Mouse (Mus musculus) midbrain, embryonic 12.5 days (tissue): ENCODE results near the gene Med16. TPM values are rescaled to one million over a fixed set of nuclear protein-coding genes. Genes with fewer than 3 reads are reported as not detected.

Source experiments
- ATAC-seq: fragments of 200-750 bp; cut with Nextera tagmentation; 2 replicates; pipeline ENCODE4 v1.8.0; 2017; ENCODE audit warnings: low read depth, moderate TSS enrichment, moderate library complexity; ENCODE audit not compliant: low FRiP score
- H3K27ac ChIP-seq: fragments of 300-500 bp; sonication (generic); replicated peaks from 2 replicates; pipeline ENCODE4 v1.5.1; 2016; ENCODE audit warnings: mild to moderate bottlenecking
- H3K27me3 ChIP-seq: fragments of 300-500 bp; sonication (generic); 2 replicates; pipeline ENCODE4 v1.6.1; 2016; ENCODE audit warnings: mild to moderate bottlenecking
- H3K36me3 ChIP-seq: fragments of 300-500 bp; sonication (generic); 2 replicates; pipeline ENCODE4 v1.6.1; 2016
- H3K4me1 ChIP-seq: fragments of 300-500 bp; sonication (generic); 2 replicates; pipeline ENCODE4 v1.6.1; 2016
- H3K4me2 ChIP-seq: fragments of 300-500 bp; sonication (generic); replicated peaks from 2 replicates; pipeline ENCODE4 v1.6.1; 2016; ENCODE audit warnings: mild to moderate bottlenecking, moderate library complexity
- H3K4me3 ChIP-seq: fragments of 300-500 bp; sonication (generic); 2 replicates; pipeline ENCODE4 v1.5.1; 2016; ENCODE audit warnings: mild to moderate bottlenecking
- H3K9ac ChIP-seq: fragments of 300-500 bp; sonication (generic); replicated peaks from 2 replicates; pipeline ENCODE4 v1.6.1; 2016; ENCODE audit warnings: mild to moderate bottlenecking, moderate library complexity
- H3K9me3 ChIP-seq: fragments of 300-500 bp; sonication (generic); 2 replicates; pipeline ENCODE4 v1.6.1; 2016; ENCODE audit warnings: mild to moderate bottlenecking
- WGBS: fragments of 180-500 bp; shearing (Covaris S2); methylation state at CpG from one replicate; pipeline ENCODE4 v1.1.7; 2016; 5-methylcytosine and 5-hydroxymethylcytosine counted together
- microRNA-seq: library from miRNA; unstranded; fragments of <30 nt; microRNA quantifications from one replicate; pipeline ENCODE4, GENCODE M21; 2017
- polyA plus RNA-seq: library from polyadenylated mRNA; unstranded; fragments of >200 nt; fragmentation: Nextera tagmentation; extraction: Ambion mirVana; gene quantifications from 2 replicates; pipeline ENCODE4 v1.2.1, GENCODE M21; 2016

The Med16 gene
- polyA plus RNA-seq, 1 experiment from 2014 or later, result 65.4 TPM

DNA sequence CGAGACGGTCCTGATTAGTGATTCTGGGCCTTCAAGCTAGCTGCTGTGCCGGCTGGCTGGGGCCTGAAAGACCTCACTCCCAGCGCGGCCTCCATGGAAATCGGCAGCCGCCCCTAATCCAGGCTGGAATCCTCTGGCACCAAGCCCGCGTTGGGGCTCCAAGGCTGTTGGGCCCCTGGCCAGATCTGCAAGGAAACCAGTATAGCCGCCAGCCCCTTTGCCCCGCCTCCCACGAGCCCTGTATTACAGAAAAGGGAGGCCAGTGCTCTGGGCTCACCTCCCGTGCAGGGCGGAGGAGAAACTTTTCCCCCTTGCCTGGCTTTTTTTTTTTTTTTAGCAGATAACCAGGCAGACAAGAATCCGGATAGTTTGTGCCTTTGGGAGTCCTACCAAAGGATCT is 55.3 kb downstream of the Med16 start:
- Histone ChIP-seq H3K27me3 (no peaks in the 10 kb centered on the region), H3K36me3 (peaks cover 17% of the 10 kb centered on the region), H3K4me2 (peak overlapping the region; percentile 100), H3K4me1 (peaks cover 54% of the 10 kb centered on the region), H3K4me3 (peak overlapping the region; percentile 99), H3K9ac (peak overlapping the region; percentile 78), H3K9me3 (no peaks in the 10 kb centered on the region), H3K27ac (peak overlapping the region; percentile 99)
- peak; percentile 38 for ATAC-seq
- under 1% methylated on average over 15 of the region's 15 CpGs for WGBS

DNA sequence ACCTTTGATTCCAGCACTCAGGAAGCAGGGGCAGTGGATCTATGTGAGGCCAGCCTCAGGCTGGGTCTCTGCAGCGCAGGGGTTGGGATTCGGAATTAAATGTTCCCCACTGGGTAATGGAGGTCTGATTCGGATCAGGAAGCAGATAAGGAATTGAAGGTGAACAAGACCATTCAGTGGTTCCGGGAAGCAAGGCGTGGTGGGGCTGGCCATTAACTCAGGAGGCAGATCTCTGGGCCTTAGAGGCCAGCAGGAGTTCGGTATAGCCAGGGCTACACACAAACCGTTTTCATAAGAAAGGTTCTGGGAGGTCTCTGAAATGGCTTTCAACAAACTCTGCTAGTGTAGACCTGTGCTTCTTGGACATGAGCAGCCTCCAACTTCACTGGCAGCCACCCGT is 55.9 kb downstream of the Med16 start:
- Histone ChIP-seq H3K9me3 (no peaks in the 10 kb centered on the region), H3K4me2 (peak overlapping the region; percentile 100), H3K4me3 (peak overlapping the region; percentile 99), H3K27ac (peak overlapping the region; percentile 99), H3K9ac (peak overlapping the region; percentile 78), H3K36me3 (peaks cover 11% of the 10 kb centered on the region), H3K4me1 (peaks cover 48% of the 10 kb centered on the region), H3K27me3 (no peaks in the 10 kb centered on the region)
- 21% methylated on average over 8 of the region's 8 CpGs for whole genome bisulfite sequencing
- no peak for ATAC-seq

DNA sequence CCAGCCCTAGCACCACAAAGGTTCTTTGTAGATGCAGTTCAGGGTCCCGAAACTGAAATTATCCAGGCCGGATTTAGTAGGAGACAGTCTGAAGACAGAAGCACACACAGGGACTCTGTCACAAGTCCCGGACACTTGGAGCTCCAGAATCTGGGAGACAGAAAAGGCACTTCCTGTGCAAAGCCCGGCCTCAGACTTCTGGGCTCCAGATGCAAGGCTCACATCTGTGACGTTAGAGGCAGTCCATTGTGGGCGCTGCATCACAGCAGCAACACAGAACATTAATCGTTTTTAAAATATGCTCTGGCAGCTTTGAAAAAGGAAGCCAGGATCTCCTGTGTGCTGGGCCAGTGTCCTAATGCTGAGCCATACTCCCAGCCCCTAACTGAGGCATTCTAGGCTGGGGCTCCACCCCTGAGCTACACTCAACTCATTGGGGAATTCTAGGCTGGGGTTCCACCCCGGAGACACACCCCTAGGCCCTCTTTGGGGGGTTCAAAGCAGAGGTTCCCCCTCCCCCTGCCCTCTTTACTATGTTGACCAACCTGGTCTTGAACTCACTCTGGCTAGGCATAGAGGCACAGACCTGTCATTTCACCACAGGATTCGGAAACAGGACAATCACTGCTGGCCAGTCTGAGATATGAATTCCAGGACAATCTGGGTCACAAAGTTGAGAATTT is 56.5 kb downstream of the Med16 start:
- H3K4me2 ChIP-seq, result peak overlapping the region; percentile 100
- ATAC-seq, result no peak
- H3K27ac ChIP-seq, result peak overlapping the region; percentile 99
- H3K27me3 ChIP-seq, result no peaks in the 10 kb centered on the region
- H3K4me1 ChIP-seq, result peaks cover 43% of the 10 kb centered on the region
- H3K9me3 ChIP-seq, result no peaks in the 10 kb centered on the region
- H3K36me3 ChIP-seq, result peaks cover 7% of the 10 kb centered on the region
- H3K9ac ChIP-seq, result peak overlapping the region; percentile 78
- 62% methylated on average over 9 of the region's 9 CpGs for WGBS
- H3K4me3 ChIP-seq, result peak overlapping the region; percentile 99

DNA sequence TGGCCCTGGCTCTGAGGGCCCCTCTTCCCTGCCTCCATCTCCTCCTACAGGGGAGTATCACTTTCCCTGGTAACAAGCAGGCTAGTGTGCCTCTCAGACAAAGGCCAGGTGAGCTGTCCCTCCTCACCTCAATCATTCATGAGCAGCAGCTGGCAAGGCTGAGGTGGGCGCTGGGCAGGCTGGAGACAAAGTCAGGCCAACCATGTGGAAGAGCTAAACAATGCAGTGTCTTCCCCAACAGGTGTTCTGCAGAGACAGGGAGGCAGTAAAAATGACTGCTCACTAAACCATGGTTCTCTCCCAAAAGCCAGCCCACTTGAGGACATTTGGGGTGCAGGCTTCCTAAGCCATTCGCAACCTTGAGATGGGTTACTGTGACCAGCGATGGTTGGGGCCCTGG is 57.1 kb downstream of the Med16 start:
- ATAC-seq, result no peak
- H3K4me2 ChIP-seq, result peak overlapping the region; percentile 100
- peaks cover under 1% of the 10 kb centered on the region for H3K36me3 ChIP-seq
- no peak overlapping the region for H3K4me3 ChIP-seq
- H3K27me3 ChIP-seq, result no peaks in the 10 kb centered on the region
- H3K9me3 ChIP-seq, result no peaks in the 10 kb centered on the region
- peak overlapping the region; percentile 78; the same call in 1 of the 2 replicates for H3K9ac ChIP-seq
- H3K27ac ChIP-seq, result peak overlapping the region; percentile 99
- 89% methylated on average over 3 of the region's 3 CpGs for WGBS
- H3K4me1 ChIP-seq, result peaks cover 37% of the 10 kb centered on the region

DNA sequence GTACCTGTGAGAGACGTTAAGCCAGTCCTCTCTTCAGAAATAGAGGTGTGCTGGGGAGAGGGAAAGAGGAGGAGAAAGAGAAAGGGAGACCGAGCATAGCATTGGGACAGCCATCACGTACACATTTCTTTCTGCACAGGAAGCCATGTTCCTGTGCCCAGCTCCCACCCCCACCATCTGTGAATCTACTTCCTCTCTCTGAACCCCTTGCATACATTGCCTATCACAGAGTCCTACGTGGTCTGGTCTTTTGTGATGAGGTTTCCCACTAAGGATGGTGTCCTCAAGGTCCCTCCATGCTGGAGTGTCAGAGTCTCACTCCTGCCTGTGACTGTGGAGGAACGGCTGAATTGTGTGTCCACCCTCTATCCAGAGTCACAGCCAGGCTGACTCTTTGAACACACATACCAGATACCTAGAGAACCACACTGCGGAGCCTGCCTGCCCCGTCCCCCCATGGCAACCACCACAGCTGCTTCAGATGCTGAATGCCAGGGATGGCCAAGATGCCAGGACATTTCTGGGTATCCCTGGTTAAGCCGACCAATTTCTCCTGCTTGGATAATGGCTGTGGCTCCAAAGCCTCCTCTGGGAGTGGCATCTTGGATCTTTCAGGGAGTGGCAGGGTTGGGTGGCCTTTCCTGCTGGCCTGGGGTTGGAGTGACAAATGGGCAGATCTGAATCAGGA is 58.6 kb downstream of the Med16 start:
- WGBS, result 87% methylated on average over 8 of the region's 8 CpGs
- H3K9me3 ChIP-seq, result no peaks in the 10 kb centered on the region
- H3K4me3 ChIP-seq, result no peak overlapping the region
- no peak for ATAC-seq
- H3K9ac ChIP-seq, result no peak overlapping the region
- no peaks in the 10 kb centered on the region for H3K36me3 ChIP-seq
- H3K27me3 ChIP-seq, result no peaks in the 10 kb centered on the region
- H3K4me1 ChIP-seq, result peaks cover 25% of the 10 kb centered on the region
- H3K4me2 ChIP-seq, result no peak overlapping the region
- no peak overlapping the region for H3K27ac ChIP-seq

DNA sequence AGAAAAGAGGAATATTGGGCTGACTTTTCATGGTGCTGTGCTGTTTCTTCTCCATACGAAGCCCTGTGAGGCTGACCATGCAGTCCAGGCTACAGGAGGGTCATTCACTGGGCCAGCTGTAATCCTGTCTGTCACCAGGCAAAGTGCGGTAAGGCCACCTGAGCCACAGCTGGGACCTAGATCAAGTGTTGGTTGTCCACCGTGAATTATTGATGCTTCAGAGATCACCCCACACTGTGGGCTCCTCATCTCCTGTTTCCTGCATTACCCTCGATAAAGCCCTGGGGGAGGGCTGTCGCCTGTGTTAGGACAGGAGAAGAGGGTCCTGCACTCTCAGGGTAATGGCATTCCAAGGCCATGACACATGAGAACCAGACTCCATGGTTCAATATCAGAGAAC is 62.2 kb downstream of the Med16 start:
- no peaks in the 10 kb centered on the region for H3K36me3 ChIP-seq
- H3K4me3 ChIP-seq, result no peak overlapping the region
- H3K9ac ChIP-seq, result no peak overlapping the region
- no peak for ATAC-seq
- no peaks in the 10 kb centered on the region for H3K27me3 ChIP-seq
- H3K27ac ChIP-seq, result no peak overlapping the region
- H3K4me1 ChIP-seq, result peaks cover 13% of the 10 kb centered on the region
- H3K9me3 ChIP-seq, result no peaks in the 10 kb centered on the region
- H3K4me2 ChIP-seq, result no peak overlapping the region
- WGBS, result 73% methylated on average over 5 of the region's 5 CpGs

Small RNA genes within 50 kb of the gene (microRNA-seq; reads per million reads assigned to microRNA genes)
- not detected for gene Mir6910

Other genes starting within 250 kb of the Med16 start
- 0.60 and 1.7 TPM in 2 replicates for gene Madcam1, start 244.4 kb downstream of the Med16 start, polyA plus RNA-seq
- gene Tpgs1, start 239.6 kb downstream of the Med16 start, polyA plus RNA-seq, result 62.4 and 72.3 TPM in 2 replicates
- 139 and 156 TPM in 2 replicates for gene Cdc34, start 226.7 kb downstream of the Med16 start, polyA plus RNA-seq
- 1.4 TPM in 2 replicates for gene Gzmm, start 219.9 kb downstream of the Med16 start, polyA plus RNA-seq
- gene Bsg, start 204.4 kb downstream of the Med16 start, polyA plus RNA-seq, result 540 and 588 TPM in 2 replicates
- 0.18 and 0.25 TPM in 2 replicates for gene Hcn2, start 192.3 kb downstream of the Med16 start, polyA plus RNA-seq
- 45.3 and 46.3 TPM in 2 replicates for gene Polrmt, start 162.3 kb downstream of the Med16 start, polyA plus RNA-seq
- 0.48 and 0.55 TPM in 2 replicates for gene Fgf22, start 153.8 kb downstream of the Med16 start, polyA plus RNA-seq
- gene Rnf126, start 142.0 kb downstream of the Med16 start, polyA plus RNA-seq, result 98.8 and 104 TPM in 2 replicates
- gene Fstl3, start 131.7 kb downstream of the Med16 start, polyA plus RNA-seq, result 1.0 and 1.6 TPM in 2 replicates
- gene Prss57, start 118.0 kb downstream of the Med16 start, polyA plus RNA-seq, result 0.27 TPM in 1 of 2 replicates, not detected in the other
- 198 and 204 TPM in 2 replicates for gene Palm, start 115.4 kb downstream of the Med16 start, polyA plus RNA-seq
- gene Misp, start 87.9 kb downstream of the Med16 start, polyA plus RNA-seq, result 0.94 and 1.0 TPM in 2 replicates
- gene Ptbp1, start 54.5 kb downstream of the Med16 start, polyA plus RNA-seq, result 202 TPM in 2 replicates
- 14.3 and 16.7 TPM in 2 replicates for gene Prtn3, start 34.4 kb downstream of the Med16 start, polyA plus RNA-seq
- 296 and 302 TPM in 2 replicates for gene Plppr3, start 34.3 kb downstream of the Med16 start, polyA plus RNA-seq
- not detected in 2 replicates for gene Elane, start 22.7 kb downstream of the Med16 start, polyA plus RNA-seq
- gene Cfd, start 18.1 kb downstream of the Med16 start, polyA plus RNA-seq, result not detected in 2 replicates
- gene Gm26602, start 1.9 kb upstream of the Med16 start, polyA plus RNA-seq, result 27.9 and 34.2 TPM in 2 replicates
- gene Kiss1r, start 8.0 kb upstream of the Med16 start, polyA plus RNA-seq, result 1.4 and 1.5 TPM in 2 replicates
- 157 and 167 TPM in 2 replicates for gene R3hdm4, start 12.3 kb upstream of the Med16 start, polyA plus RNA-seq
- 4.0 and 5.6 TPM in 2 replicates for gene Arid3a, start 18.1 kb upstream of the Med16 start, polyA plus RNA-seq
- gene Wdr18, start 51.2 kb upstream of the Med16 start, polyA plus RNA-seq, result 90.4 and 97.0 TPM in 2 replicates
- 0.39 and 0.54 TPM in 2 replicates for gene Grin3b, start 61.8 kb upstream of the Med16 start, polyA plus RNA-seq
- gene Tmem259, start 75.4 kb upstream of the Med16 start, polyA plus RNA-seq, result 19.3 and 20.9 TPM in 2 replicates
- 109 and 168 TPM in 2 replicates for gene Cnn2, start 79.7 kb upstream of the Med16 start, polyA plus RNA-seq
- 7.6 and 8.5 TPM in 2 replicates for gene Abca7, start 87.6 kb upstream of the Med16 start, polyA plus RNA-seq
- 4.5 and 5.6 TPM in 2 replicates for gene Arhgap45, start 107.7 kb upstream of the Med16 start, polyA plus RNA-seq
- gene Polr2e, start 130.9 kb upstream of the Med16 start, polyA plus RNA-seq, result 172 and 173 TPM in 2 replicates
- gene Gpx4, start 138.2 kb upstream of the Med16 start, polyA plus RNA-seq, result 483 and 524 TPM in 2 replicates
- 14.7 and 15.7 TPM in 2 replicates for gene Sbno2, start 196.6 kb upstream of the Med16 start, polyA plus RNA-seq
- gene Stk11, start 206.9 kb upstream of the Med16 start, polyA plus RNA-seq, result 16.7 and 20.3 TPM in 2 replicates
- gene Atp5d, start 229.7 kb upstream of the Med16 start, polyA plus RNA-seq, result 379 and 384 TPM in 2 replicates
- 19.3 and 20.0 TPM in 2 replicates for gene Cbarp, start 231.9 kb upstream of the Med16 start, polyA plus RNA-seq
- gene Midn, start 239.3 kb upstream of the Med16 start, polyA plus RNA-seq, result 41.7 and 46.4 TPM in 2 replicates